Mouse (Mus musculus) heart, embryonic 11.5 days (tissue): ENCODE data around the gene Trh. TPM values are rescaled to one million over a fixed set of nuclear protein-coding genes. Genes with fewer than 3 reads are reported as not detected.
A peak's percentile ranks its signal among the peaks of the same experiment; 100 is the strongest.

ENCODE experiments used
- ATAC-seq: fragments of 200-750 bp; cut with Nextera tagmentation; replicated peaks from 2 replicates; pipeline ENCODE4 v1.8.0; 2017; ENCODE audit warnings: moderate library complexity; ENCODE audit not compliant: insufficient number of reproducible peaks, low FRiP score, low TSS enrichment
- H3K27ac ChIP-seq: fragments of 300-500 bp; sonication (generic); 2 replicates; pipeline ENCODE4 v1.5.1; 2014; ENCODE audit warnings: mild to moderate bottlenecking, low read depth, low read length
- H3K27me3 ChIP-seq: fragments of 300-500 bp; sonication (generic); 2 replicates; pipeline ENCODE4 v1.6.1; 2014; ENCODE audit warnings: mild to moderate bottlenecking, low read length, mixed read lengths; ENCODE audit not compliant: control insufficient read depth, insufficient read depth
- H3K36me3 ChIP-seq: fragments of 300-500 bp; sonication (generic); 2 replicates; pipeline ENCODE4 v1.6.1; 2014; ENCODE audit warnings: mild to moderate bottlenecking, low read length, moderate library complexity, mixed read lengths; ENCODE audit not compliant: control insufficient read depth, insufficient read depth
- H3K4me1 ChIP-seq: fragments of 300-500 bp; sonication (generic); 2 replicates; pipeline ENCODE4 v1.6.1; 2014; ENCODE audit warnings: low read length; ENCODE audit not compliant: control insufficient read depth, insufficient read depth
- H3K4me2 ChIP-seq: fragments of 300-500 bp; sonication (generic); 2 replicates; pipeline ENCODE4 v1.6.1; 2014; ENCODE audit warnings: mild to moderate bottlenecking, moderate library complexity
- H3K4me3 ChIP-seq: fragments of 300-500 bp; sonication (generic); 2 replicates; pipeline ENCODE4 v1.5.1; 2014; ENCODE audit warnings: low read depth, low read length
- H3K9ac ChIP-seq: fragments of 300-500 bp; sonication (generic); 2 replicates; pipeline ENCODE4 v1.6.1; 2014; ENCODE audit warnings: mild to moderate bottlenecking, low read depth, low read length, moderate library complexity
- H3K9me3 ChIP-seq: fragments of 300-500 bp; sonication (generic); replicated peaks from 2 replicates; pipeline ENCODE4 v1.6.1; 2016; ENCODE audit warnings: low read length; ENCODE audit not compliant: control insufficient read depth
- WGBS: fragments of 180-500 bp; shearing (Covaris S2); extraction: QIAGEN DNeasy Blood & Tissue Kit; methylation state at CpG from one replicate; pipeline ENCODE4 v1.1.7; 2014; ENCODE audit not compliant: insufficient replicate concordance; 5-methylcytosine and 5-hydroxymethylcytosine counted together
- polyA plus RNA-seq: library from polyadenylated mRNA; unstranded; fragments of >200 nt; fragmentation: Nextera tagmentation; extraction: Ambion mirVana; gene quantifications from 2 replicates; pipeline ENCODE4 v1.2.1, GENCODE M21; 2014

Gene Trh
- polyA plus RNA-seq, 1 experiment from 2014 or later: 0.86 TPM

DNA sequence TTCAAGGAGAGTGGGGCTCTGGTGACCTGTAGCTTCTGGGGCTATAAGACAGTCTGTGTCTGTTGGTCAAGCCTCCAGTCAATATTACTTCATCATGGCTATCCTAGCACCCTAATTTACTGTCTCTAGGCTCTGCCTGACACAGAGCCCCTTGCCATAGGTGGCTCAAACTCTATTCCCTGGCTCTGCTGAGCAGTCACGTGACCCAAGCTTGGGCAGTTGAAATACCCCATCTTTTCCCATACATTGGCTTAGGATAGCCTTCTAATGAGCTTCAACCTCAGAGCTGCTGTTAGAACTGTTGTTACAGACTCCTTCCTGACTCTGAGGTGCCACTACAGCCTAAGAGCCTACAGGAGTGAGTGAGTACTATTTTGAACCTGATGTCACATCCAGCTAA, 23.6 kb upstream of the Trh start:
- no peak for ATAC-seq
- Histone ChIP-seq H3K9me3 (no peaks in the 10 kb centered on the region), H3K27me3 (no peaks in the 10 kb centered on the region), H3K9ac (no peak overlapping the region), H3K4me1 (no peaks in the 10 kb centered on the region), H3K36me3 (no peaks in the 10 kb centered on the region), H3K27ac (no peak overlapping the region), H3K4me2 (no peak overlapping the region), H3K4me3 (no peak overlapping the region)
- 37% methylated on average over 1 of the region's 1 CpGs for WGBS

DNA sequence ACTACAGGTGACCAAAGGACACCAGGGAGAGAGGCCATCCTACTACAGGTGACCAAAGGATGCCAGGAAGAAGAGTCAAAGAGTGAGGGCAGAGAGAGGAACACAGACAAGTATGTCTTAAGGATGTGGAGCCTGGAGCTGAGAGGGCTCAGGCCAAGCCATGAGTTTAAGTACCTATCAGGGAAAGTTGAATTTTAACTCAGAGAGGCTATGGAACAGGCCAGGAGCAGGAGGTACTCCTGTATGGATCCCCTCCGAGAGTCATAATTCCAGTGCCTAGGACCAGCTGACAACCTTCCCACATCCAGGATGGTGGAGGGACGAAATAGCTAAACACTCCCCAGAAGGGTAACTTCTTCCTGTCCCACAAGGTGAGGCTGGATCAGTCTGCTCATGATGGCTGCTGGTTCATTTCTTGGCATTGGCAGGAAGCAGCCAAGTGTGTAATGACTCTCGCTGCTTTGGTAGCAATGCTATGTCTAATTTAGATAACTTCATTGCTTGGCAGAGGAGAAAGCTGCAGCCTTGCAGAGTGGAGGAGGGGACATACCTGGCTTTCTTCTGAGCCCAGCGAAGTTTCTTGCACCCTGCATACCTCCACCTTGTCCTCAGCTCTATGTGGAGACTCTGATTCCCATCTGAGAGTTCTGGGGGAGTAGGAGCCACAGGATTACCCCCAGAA, 16.9 kb upstream of the Trh start:
- no peak for ATAC-seq
- Histone ChIP-seq H3K9ac (no peak overlapping the region), H3K9me3 (no peaks in the 10 kb centered on the region), H3K4me2 (no peak overlapping the region), H3K4me3 (no peak overlapping the region), H3K27me3 (no peaks in the 10 kb centered on the region), H3K27ac (no peak overlapping the region), H3K36me3 (no peaks in the 10 kb centered on the region), H3K4me1 (no peaks in the 10 kb centered on the region)
- WGBS: 65% methylated on average over 4 of the region's 4 CpGs

DNA sequence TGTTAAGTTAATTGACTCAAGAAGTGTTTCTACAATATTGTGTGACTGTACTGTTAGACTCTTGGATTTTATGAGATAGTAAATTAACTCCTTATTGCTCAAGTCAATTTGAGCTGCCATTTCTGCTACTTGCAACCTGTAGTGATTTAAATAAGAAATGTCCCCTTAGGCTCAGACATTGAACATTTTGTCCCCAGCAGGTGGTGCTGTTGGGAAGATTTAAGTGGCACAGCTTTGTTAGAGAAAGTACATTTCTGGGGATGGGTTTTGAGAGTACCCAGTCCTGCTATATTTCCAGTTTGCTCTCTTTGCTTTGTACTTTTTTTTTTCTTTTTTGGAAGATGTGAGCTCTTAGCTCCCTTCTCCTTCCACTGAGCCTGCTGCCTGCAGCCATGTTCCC, 10.9 kb upstream of the Trh start:
- ATAC-seq: no peak
- Histone ChIP-seq H3K4me2 (no peak overlapping the region), H3K4me1 (peaks cover 5% of the 10 kb centered on the region; the same call in 1 of the 2 replicates), H3K9me3 (peaks cover 3% of the 10 kb centered on the region; the same call in 1 of the 2 replicates), H3K4me3 (no peak overlapping the region), H3K27me3 (no peaks in the 10 kb centered on the region), H3K27ac (no peak overlapping the region), H3K36me3 (no peaks in the 10 kb centered on the region), H3K9ac (no peak overlapping the region)

DNA sequence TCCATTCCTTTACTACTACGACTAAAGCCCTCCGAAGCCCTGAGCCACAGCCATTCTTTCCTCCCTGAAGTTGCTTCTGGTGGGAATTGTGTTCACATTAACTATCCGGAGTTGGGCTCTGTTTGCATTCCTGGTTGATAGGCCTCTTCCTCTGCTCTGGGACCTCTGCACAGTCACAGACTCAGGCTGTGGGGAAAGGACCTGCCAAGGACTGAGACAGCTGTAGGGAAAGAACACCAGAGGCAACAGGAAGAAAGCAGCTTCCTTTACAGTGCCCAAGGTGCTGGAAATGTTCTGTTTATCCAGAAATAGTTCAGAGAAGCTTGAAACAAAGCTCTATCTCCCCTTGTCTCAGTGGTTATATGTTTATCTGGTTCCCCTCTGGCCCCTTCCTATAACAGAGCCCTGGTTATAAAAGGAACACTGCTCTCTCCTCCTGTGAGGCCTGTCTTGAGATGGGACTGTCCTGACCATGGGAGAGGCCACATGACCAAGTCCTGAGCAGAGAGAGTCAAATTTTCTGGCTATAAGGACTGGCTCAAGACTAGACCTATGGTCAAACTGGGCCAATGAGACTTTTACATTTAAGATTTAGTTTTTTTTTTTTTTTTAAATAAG, 8.9 kb upstream of the Trh start:
- Histone ChIP-seq H3K27ac (peak overlapping the region; percentile 79), H3K4me2 (no peak overlapping the region), H3K4me3 (no peak overlapping the region), H3K9ac (no peak overlapping the region), H3K4me1 (peaks cover 5% of the 10 kb centered on the region; the same call in 1 of the 2 replicates), H3K9me3 (peaks cover 3% of the 10 kb centered on the region; the same call in 1 of the 2 replicates), H3K36me3 (no peaks in the 10 kb centered on the region), H3K27me3 (no peaks in the 10 kb centered on the region)
- peak; percentile 61; the same call in 1 of the 2 replicates for ATAC-seq
- 51% methylated on average over 3 of the region's 3 CpGs for WGBS

DNA sequence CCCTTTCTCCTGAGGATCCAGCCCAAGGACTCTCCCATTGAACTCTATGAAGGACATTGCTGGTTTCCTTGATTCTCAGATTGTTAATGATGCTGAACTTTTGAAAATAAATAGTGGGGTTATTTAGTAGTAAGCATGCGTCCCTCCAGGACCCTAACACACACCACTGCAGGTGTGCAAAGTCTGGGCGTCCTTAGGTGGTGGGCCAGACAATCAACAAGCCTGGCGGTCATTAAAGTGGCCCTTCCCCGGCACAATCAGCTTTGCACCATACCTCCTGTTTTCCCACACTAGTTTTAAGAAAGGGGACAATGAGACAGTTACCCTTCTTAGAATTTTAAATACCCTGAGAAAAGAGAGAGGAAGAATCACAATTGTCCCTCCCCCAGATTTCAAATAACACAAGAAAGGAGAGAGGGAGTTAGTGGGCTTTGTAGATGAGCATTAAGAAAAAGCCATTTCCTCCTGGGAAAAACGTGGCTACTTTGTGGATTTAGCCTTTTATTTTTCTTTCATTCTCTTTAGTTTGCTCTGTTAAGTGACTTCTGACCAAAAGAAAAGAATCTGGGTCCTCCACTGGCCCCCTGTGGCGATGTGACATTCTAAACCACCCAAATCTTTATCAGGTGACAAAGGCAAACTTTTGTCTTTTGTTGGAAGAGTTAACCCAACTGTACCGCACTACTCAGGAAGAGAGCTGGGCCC, 2.9 kb upstream of the Trh start:
- no peaks in the 10 kb centered on the region for H3K9me3 ChIP-seq
- H3K36me3 ChIP-seq: no peaks in the 10 kb centered on the region
- peaks cover 35% of the 10 kb centered on the region for H3K27me3 ChIP-seq
- H3K9ac ChIP-seq: no peak overlapping the region
- H3K27ac ChIP-seq: no peak overlapping the region
- no peak overlapping the region for H3K4me3 ChIP-seq
- 21% methylated on average over 7 of the region's 7 CpGs for WGBS
- peaks cover 9% of the 10 kb centered on the region for H3K4me1 ChIP-seq
- ATAC-seq: no peak
- no peak overlapping the region for H3K4me2 ChIP-seq

DNA sequence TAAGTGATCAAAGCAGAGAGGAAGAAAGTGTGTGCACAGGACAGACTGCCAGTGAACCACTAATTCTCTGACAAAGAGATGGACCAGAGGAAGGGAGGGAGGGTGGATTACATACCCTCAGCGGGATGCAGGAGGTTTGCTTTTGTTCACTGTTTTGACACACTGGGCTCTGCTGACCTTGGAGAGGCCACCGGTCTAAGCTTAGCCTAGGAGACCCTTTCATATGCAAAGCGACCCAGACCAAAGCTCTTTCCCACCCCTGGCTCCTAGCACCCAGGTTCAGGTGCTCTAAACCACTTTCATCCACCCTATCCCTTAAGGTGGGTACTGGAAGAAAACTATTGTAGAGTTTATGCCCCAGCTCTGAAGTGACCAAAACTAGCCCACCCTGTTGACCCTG, 1.9 kb upstream of the Trh start:
- Histone ChIP-seq H3K4me2 (no peak overlapping the region), H3K9ac (no peak overlapping the region), H3K4me1 (peaks cover 4% of the 10 kb centered on the region), H3K36me3 (no peaks in the 10 kb centered on the region), H3K27ac (no peak overlapping the region), H3K9me3 (no peaks in the 10 kb centered on the region), H3K4me3 (no peak overlapping the region), H3K27me3 (peaks cover 35% of the 10 kb centered on the region)
- WGBS: 18% methylated on average over 3 of the region's 3 CpGs
- ATAC-seq: no peak

DNA sequence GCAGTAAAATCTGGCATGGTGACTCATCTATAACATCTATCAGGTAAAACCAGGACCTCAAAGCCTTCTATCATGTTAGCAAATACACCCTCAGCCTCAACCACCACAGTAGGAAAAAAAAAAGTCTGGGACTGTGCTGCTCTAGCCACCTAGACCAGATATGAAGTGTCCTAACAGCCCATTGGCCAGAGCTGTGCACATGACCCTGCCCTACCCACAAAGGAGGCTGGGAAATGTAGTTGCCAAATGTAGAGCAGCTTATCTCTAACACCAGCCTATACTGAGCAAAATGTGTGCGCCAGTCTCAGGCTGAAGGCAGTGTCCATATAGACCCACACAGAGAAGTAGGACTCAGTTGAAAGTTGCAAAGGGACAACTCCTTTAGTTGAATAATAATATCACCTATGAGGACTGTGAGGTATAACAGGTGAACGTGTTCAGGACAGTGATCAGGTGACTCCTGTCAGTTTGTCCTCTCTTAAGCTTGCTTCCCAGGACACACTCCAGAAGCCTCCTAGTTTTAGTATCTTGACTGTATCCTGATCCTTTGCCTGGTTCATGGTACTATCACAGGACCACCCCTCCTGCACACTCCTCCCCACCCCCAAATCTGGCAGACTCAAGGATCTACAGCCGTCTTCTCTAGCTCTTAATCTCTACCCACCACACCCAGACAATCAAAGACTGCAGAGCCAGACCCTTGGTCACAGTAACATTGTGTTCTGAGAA, 3.1 kb downstream of the Trh start:
- no peak overlapping the region for H3K4me2 ChIP-seq
- H3K9ac ChIP-seq: no peak overlapping the region
- no peaks in the 10 kb centered on the region for H3K36me3 ChIP-seq
- H3K4me1 ChIP-seq: peaks cover 4% of the 10 kb centered on the region
- 47% methylated on average over 3 of the region's 3 CpGs for WGBS
- ATAC-seq: peak; percentile 94
- H3K4me3 ChIP-seq: no peak overlapping the region
- H3K27me3 ChIP-seq: peaks cover 35% of the 10 kb centered on the region
- no peak overlapping the region for H3K27ac ChIP-seq
- H3K9me3 ChIP-seq: no peaks in the 10 kb centered on the region

DNA sequence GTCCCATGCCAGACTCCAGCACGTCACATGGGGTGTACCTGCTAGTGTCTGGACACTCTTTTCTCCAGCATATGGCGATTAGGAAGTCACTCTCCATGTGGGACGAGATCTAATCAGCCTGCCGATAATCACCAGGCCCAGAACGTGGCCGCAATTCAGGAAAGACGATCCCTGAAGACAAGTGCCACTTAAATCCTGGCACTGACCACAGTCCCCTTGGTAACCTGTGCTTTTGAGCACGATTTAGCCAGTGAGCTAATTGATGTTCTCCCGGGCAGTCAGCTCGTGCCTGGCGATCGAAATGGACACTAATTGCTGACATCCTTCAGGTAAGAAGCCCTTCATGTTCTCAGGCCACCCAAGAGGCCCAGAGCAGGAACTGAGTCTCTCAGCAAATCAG, 9.4 kb downstream of the Trh start:
- Histone ChIP-seq H3K27ac (no peak overlapping the region), H3K36me3 (no peaks in the 10 kb centered on the region), H3K4me2 (no peak overlapping the region), H3K9ac (no peak overlapping the region), H3K27me3 (no peaks in the 10 kb centered on the region), H3K4me1 (no peaks in the 10 kb centered on the region), H3K4me3 (no peak overlapping the region), H3K9me3 (no peaks in the 10 kb centered on the region)
- WGBS: 56% methylated on average over 12 of the region's 12 CpGs
- no peak for ATAC-seq
